Mouse (Mus musculus) testis, postnatal 10 days (tissue): ENCODE results near the gene Crygb.
"Not testable (repeated sequence)": the region's sequence is repeated elsewhere in the genome, so short reads cannot be mapped to it uniquely, and the experiment has no call there.

Source experiments
- DNase-seq: peaks from one replicate; pipeline ENCODE4 v3.0.0; 2021; ENCODE audit warnings: low spot score

Crygb gene

GRCm38 (mm10) chr1:65067842-65068241 is 14.2 kb downstream of the Crygb start:
- DNase-seq = no peak

GRCm38 (mm10) chr1:65064201-65064600 is 17.9 kb downstream of the Crygb start:
- DNase-seq = no peak

- no peak for DNase-seq
Measured at GRCm38 (mm10) chr1:65063352-65063751, 18.7 kb downstream of the Crygb start, which contains the start of gene Crygd. Crygd (minus strand) TSS chr1:65063452.

GRCm38 (mm10) chr1:65052140-65052539 is 29.9 kb downstream of the Crygb start:
- DNase-seq = no peak

GRCm38 (mm10) chr1:65051696-65052095 is 30.4 kb downstream of the Crygb start:
- peak; percentile 58 for DNase-seq

- DNase-seq = not testable (repeated sequence)
Measured at GRCm38 (mm10) chr1:65050952-65051351, 31.1 kb downstream of the Crygb start, which contains the start of gene Cryge. Cryge (minus strand) TSS chr1:65051149.

- DNase-seq = peak; percentile 64
Measured at GRCm38 (mm10) chr1:65048781-65049180, 33.3 kb downstream of the Crygb start.

GRCm38 (mm10) chr1:65046401-65047109 is 35.5 kb downstream of the Crygb start:
- DNase-seq = peak; percentile 57

GRCm38 (mm10) chr1:65043433-65043832 is 38.7 kb downstream of the Crygb start:
- no peak for DNase-seq

GRCm38 (mm10) chr1:65041837-65042236 is 40.3 kb downstream of the Crygb start:
- no peak for DNase-seq

GRCm38 (mm10) chr1:65040806-65041205 is 41.3 kb downstream of the Crygb start:
- peak; percentile 78 for DNase-seq

GRCm38 (mm10) chr1:65039679-65040078 is 42.4 kb downstream of the Crygb start:
- no peak for DNase-seq

GRCm38 (mm10) chr1:65037542-65037941 is 44.5 kb downstream of the Crygb start:
- no peak for DNase-seq

GRCm38 (mm10) chr1:65035513-65035912 is 46.6 kb downstream of the Crygb start:
- no peak for DNase-seq

- DNase-seq = peak; percentile 49
Measured at GRCm38 (mm10) chr1:65032641-65033040, 49.4 kb downstream of the Crygb start, which contains the start of gene Akr1cl. Akr1cl (minus strand) TSS chr1:65032759.
